Mouse (Mus musculus) hindbrain, embryonic 15.5 days (tissue): ENCODE measurements at regions not wholly inside any gene's neighbourhood (a gene's known extent, or its start where the extent isn't known, plus 50 kb on each side); places are given as distances from the start of the nearest gene placed in this dataset.

Experiments used
- ATAC-seq: fragments of 200-750 bp; cut with Nextera tagmentation; 2 replicates; pipeline ENCODE4 v1.8.0; 2017; ENCODE audit warnings: low read depth, moderate number of reproducible peaks, moderate TSS enrichment; ENCODE audit not compliant: low FRiP score
- H3K27ac ChIP-seq: fragments of 300-500 bp; sonication (generic); replicated peaks from 2 replicates; pipeline ENCODE4 v1.5.1; 2015; ENCODE audit warnings: mild to moderate bottlenecking, inconsistent platforms
- H3K27me3 ChIP-seq: fragments of 300-500 bp; sonication (generic); 2 replicates; pipeline ENCODE4 v1.6.1; 2015; ENCODE audit warnings: control low read depth, inconsistent platforms
- H3K36me3 ChIP-seq: fragments of 300-500 bp; sonication (generic); 2 replicates; pipeline ENCODE4 v1.6.1; 2015; ENCODE audit warnings: control low read depth, inconsistent platforms
- H3K4me1 ChIP-seq: fragments of 300-500 bp; sonication (generic); replicated peaks from 2 replicates; pipeline ENCODE4 v1.6.1; 2015; ENCODE audit warnings: control low read depth, inconsistent platforms
- H3K4me2 ChIP-seq: fragments of 300-500 bp; sonication (generic); 2 replicates; pipeline ENCODE4 v1.6.1; 2015; ENCODE audit warnings: moderate library complexity, mild to moderate bottlenecking, inconsistent platforms
- H3K4me3 ChIP-seq: fragments of 300-500 bp; sonication (generic); 2 replicates; pipeline ENCODE4 v1.5.1; 2015; ENCODE audit warnings: mild to moderate bottlenecking, inconsistent platforms
- H3K9ac ChIP-seq: fragments of 300-500 bp; sonication (generic); 2 replicates; pipeline ENCODE4 v1.6.1; 2015; ENCODE audit warnings: inconsistent platforms
- H3K9me3 ChIP-seq: fragments of 300-500 bp; sonication (generic); 2 replicates; pipeline ENCODE4 v1.6.1; 2016; ENCODE audit warnings: control low read depth, inconsistent platforms
- WGBS: fragments of 180-500 bp; shearing (Covaris S2); methylation state at CpG from one replicate; pipeline ENCODE4 v1.1.7; 2015; 5-methylcytosine and 5-hydroxymethylcytosine counted together

DNA sequence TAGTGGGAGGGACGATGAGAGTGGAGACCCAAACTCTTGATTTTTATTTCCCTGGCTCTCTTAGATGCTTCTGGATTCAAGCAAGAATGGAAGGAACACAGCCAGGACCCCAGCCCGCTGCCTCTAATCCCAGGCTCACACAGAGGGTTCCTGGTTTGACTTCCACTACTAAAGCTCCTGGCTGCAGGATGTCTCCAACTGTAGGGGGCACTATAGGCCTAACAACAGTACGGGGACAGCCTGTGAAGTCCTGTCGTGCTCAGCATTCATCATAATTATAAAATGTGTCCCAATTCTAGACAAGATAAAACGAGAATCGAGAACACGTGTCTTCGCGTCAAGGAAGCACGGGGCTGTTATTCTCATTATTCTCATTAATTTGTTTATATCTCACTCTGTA lies 254.3 kb upstream of the Kcnab2 start:
- Histone ChIP-seq H3K27me3 (no peaks in the 10 kb centered on the region), H3K36me3 (no peaks in the 10 kb centered on the region), H3K4me1 (no peaks in the 10 kb centered on the region; the same call in 1 of the 2 replicates), H3K4me3 (no peak overlapping the region), H3K9ac (no peak overlapping the region), H3K27ac (no peak overlapping the region), H3K4me2 (no peak overlapping the region), H3K9me3 (no peaks in the 10 kb centered on the region)
- peak; percentile 65; the same call in 1 of the 2 replicates for ATAC-seq
- 59% methylated on average over 10 of the region's 10 CpGs for WGBS

DNA sequence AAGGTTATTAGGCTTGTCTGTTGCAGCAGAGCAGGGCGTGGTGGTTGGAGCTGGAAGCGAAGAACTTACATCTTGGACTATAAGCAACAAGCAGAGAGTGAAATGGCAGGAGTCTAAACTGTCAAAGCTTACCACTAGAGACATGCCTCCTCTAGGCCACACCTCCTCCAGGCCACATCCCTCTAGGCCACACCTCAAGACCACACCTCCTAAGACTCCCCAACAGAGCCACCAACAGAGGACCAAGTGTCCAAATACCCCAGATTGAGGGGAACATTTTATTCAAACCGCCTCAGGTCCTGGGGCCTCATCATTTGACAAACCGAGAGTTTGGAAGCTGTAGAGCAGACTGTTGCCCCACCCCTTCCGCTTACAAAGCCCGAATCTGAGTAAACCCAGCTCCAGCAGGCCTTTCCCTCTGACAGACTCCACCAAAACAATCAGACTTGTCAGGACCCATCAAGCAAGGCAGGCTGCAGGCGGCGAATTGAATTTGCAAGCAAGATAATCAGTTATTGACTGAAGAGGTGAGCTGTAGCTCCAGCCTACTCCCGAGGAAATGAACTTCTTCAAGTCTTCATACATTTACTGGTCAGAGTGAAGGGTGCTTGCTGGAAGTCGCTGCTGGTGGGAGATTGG lies 253.5 kb upstream of the Kcnab2 start:
- H3K4me3 ChIP-seq: no peak overlapping the region
- 56% methylated on average over 10 of the region's 10 CpGs for WGBS
- no peak for ATAC-seq
- no peak overlapping the region for H3K9ac ChIP-seq
- no peak overlapping the region for H3K27ac ChIP-seq
- no peaks in the 10 kb centered on the region for H3K27me3 ChIP-seq
- H3K4me2 ChIP-seq: no peak overlapping the region
- no peaks in the 10 kb centered on the region for H3K36me3 ChIP-seq
- no peaks in the 10 kb centered on the region for H3K9me3 ChIP-seq
- peaks cover 2% of the 10 kb centered on the region for H3K4me1 ChIP-seq

DNA sequence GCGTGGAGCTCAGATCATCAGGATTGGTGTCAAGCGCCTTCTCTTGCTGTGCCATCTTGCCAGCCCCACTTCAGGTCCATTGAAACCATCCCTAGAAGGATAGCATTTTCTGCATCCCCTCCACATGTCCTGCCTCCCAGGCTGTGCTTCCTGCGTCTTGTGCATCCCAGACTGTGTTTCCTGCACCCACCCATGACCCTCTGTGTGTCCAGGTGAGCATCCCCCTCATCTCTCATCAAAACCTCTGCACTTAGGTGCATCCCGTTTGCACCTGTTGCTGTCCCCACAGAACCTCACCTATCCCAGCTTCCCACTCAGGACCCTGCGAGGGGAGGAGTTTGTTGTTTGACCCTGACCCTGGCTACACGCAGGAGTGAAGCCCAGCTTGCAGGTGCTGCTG lies 251.8 kb upstream of the Kcnab2 start:
- no peak for ATAC-seq
- H3K36me3 ChIP-seq: no peaks in the 10 kb centered on the region
- WGBS: 88% methylated on average over 6 of the region's 6 CpGs
- H3K27ac ChIP-seq: no peak overlapping the region
- no peaks in the 10 kb centered on the region for H3K9me3 ChIP-seq
- no peak overlapping the region for H3K4me3 ChIP-seq
- H3K4me1 ChIP-seq: peaks cover 20% of the 10 kb centered on the region
- no peak overlapping the region for H3K9ac ChIP-seq
- no peaks in the 10 kb centered on the region for H3K27me3 ChIP-seq
- H3K4me2 ChIP-seq: no peak overlapping the region

DNA sequence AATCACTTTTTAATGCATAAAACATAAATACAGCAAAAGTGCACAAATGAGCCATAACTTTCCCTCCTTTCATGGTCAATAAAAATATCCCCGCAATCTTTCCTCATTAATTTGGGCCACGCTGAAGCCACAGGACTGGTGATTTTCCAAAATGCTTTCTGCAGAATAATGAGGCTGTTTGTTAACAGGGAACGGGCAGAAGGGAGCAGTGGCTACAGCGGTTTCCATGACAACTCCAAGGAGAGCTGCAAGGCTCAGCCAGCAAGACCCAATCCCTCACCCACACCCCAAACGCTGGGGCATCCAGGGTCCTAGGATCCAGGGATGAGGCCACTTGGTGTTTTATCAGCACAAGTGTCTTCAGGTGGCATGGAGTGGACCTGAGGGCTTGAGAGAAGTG lies 248.2 kb upstream of the Kcnab2 start:
- WGBS: 22% methylated on average over 5 of the region's 5 CpGs
- Histone ChIP-seq H3K36me3 (no peaks in the 10 kb centered on the region), H3K27me3 (no peaks in the 10 kb centered on the region), H3K4me1 (peaks cover 20% of the 10 kb centered on the region), H3K4me2 (no peak overlapping the region), H3K9me3 (no peaks in the 10 kb centered on the region), H3K9ac (no peak overlapping the region), H3K4me3 (no peak overlapping the region), H3K27ac (0 out of 2 replicates have a peak overlapping the region, but pooled peaks have one; percentile 19)
- ATAC-seq: no peak

DNA sequence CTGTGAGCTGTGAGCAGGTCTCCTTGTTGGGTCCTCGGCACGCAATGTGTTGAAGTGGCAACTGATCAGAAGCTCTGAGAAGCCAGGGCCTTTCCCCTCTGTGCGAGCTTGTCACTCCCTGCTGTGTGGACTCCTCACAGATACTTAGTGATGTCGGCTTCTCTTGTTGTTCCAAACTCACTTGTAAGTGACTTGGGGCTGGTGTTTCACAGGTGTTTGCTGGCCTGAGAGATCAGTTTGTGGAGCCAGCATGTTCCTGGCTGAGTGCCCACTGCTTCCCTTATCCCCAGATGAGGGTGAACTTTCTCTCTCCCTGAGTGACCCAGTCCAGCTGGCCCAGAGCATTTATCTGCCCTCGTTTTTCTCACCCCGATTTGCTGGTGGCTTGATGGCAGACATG lies 247.8 kb upstream of the Kcnab2 start:
- Histone ChIP-seq H3K27me3 (no peaks in the 10 kb centered on the region), H3K4me1 (peaks cover 20% of the 10 kb centered on the region), H3K9ac (no peak overlapping the region), H3K4me2 (no peak overlapping the region), H3K4me3 (no peak overlapping the region), H3K27ac (0 out of 2 replicates have a peak overlapping the region, but pooled peaks have one; percentile 19), H3K36me3 (no peaks in the 10 kb centered on the region), H3K9me3 (no peaks in the 10 kb centered on the region)
- no peak for ATAC-seq
- WGBS: 33% methylated on average over 6 of the region's 6 CpGs

DNA sequence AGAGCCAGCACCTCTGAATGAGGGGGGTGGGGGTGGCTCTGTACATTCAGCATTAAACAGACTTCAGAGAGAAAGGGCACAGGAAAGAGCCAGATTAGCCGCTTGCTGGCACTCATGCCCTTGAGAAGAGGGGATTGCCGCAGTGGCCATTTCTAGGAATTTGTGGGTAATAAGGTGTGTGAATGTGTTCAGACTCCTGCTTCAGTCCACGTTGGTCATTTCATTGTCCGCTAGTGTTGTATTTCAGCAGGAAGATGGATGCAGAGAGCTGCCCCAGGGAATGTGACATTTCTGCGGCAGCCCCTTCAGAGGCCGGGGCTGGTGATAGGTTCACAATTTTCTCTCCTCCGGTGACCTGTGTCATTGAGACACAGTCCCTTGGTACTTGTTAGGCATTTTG lies 247.1 kb upstream of the Kcnab2 start:
- Histone ChIP-seq H3K4me2 (no peak overlapping the region), H3K9ac (no peak overlapping the region), H3K36me3 (no peaks in the 10 kb centered on the region), H3K27ac (no peak overlapping the region), H3K9me3 (no peaks in the 10 kb centered on the region), H3K4me1 (peaks cover 22% of the 10 kb centered on the region), H3K27me3 (no peaks in the 10 kb centered on the region), H3K4me3 (no peak overlapping the region)
- ATAC-seq: no peak
- WGBS: 68% methylated on average over 7 of the region's 7 CpGs

DNA sequence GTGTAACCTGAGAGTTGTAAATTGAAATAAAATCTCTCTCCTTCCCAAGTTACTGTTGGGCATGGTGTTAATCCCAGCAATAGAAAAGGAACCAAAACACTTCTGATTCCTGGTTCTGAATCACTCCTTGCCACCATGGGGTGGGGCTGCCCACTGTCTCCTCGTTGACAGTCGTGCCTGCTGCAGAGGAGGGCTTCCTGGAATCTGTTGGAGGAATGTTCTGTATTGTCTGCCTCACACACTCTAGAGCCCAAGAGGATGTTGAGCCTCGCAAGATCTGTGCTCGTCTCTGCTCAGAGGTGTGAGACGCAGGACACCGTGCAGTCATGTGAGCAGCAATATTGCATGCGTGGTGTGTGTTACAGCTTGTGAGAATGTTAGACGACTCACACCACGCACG lies 246.4 kb upstream of the Kcnab2 start:
- no peak for ATAC-seq
- H3K27ac ChIP-seq: no peak overlapping the region
- H3K9me3 ChIP-seq: no peaks in the 10 kb centered on the region
- peaks cover 28% of the 10 kb centered on the region for H3K4me1 ChIP-seq
- no peaks in the 10 kb centered on the region for H3K36me3 ChIP-seq
- 75% methylated on average over 10 of the region's 10 CpGs for WGBS
- H3K4me2 ChIP-seq: no peak overlapping the region
- no peak overlapping the region for H3K4me3 ChIP-seq
- no peak overlapping the region for H3K9ac ChIP-seq
- no peaks in the 10 kb centered on the region for H3K27me3 ChIP-seq

DNA sequence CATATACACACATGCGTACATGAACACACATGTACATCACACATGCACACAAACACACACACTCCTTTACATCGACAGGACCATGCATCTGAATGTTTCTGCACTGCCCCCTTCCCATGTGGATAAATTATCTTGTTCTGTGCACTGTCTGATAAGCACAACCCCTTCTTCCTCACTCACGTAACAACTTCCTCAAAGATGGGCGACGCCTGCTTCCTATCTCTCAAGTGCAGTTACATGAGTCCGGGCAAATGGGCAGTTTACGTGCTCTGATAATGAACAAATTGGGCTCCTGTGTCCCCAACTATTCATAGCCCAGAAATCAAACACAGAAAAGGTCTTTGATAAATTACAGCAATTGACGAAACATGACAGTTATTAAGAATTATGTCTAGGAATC lies 242.9 kb upstream of the Kcnab2 start:
- Histone ChIP-seq H3K9me3 (no peaks in the 10 kb centered on the region), H3K27ac (no peak overlapping the region), H3K4me3 (no peak overlapping the region), H3K4me1 (peaks cover 19% of the 10 kb centered on the region), H3K9ac (no peak overlapping the region), H3K27me3 (no peaks in the 10 kb centered on the region), H3K4me2 (no peak overlapping the region), H3K36me3 (no peaks in the 10 kb centered on the region)
- WGBS: 85% methylated on average over 8 of the region's 8 CpGs
- ATAC-seq: no peak

DNA sequence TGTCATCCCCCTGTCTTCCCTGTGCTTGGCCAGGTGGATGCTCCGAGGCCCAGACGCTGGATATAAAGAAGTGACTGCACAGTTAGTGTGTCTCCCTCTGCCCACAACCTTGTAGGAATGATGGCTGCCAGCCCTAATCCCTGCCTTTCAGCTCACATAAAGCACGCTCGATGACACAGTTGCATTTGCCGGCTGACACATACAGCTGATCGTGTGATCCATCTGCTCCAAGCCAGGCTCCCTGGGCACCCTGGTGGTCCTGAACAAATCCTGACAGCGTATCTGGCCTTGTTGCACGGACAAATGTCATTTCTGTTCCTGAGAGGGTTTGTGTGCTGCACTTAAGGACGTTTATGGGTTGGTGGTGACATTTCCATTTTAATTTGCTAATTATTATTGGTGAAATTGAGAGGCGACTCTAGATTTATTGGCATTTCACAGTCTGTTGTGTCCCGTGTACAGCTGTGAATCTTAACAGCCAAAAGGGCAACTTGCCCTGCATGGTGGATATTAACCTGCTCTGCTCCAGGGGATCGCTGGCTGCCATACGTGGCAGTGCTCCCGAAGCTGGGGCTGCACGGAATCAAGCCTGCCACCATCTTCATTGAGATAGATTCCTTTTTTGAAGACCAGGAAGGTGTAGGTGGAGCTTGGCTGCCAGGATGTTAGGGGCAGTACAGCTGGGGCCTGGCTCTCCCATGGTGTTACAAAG lies 241.9 kb upstream of the Kcnab2 start:
- Histone ChIP-seq H3K9me3 (no peaks in the 10 kb centered on the region), H3K27ac (no peak overlapping the region), H3K4me3 (no peak overlapping the region), H3K36me3 (no peaks in the 10 kb centered on the region), H3K9ac (no peak overlapping the region), H3K4me1 (peaks cover 9% of the 10 kb centered on the region), H3K4me2 (no peak overlapping the region), H3K27me3 (no peaks in the 10 kb centered on the region)
- ATAC-seq: no peak
- WGBS: 54% methylated on average over 15 of the region's 15 CpGs

DNA sequence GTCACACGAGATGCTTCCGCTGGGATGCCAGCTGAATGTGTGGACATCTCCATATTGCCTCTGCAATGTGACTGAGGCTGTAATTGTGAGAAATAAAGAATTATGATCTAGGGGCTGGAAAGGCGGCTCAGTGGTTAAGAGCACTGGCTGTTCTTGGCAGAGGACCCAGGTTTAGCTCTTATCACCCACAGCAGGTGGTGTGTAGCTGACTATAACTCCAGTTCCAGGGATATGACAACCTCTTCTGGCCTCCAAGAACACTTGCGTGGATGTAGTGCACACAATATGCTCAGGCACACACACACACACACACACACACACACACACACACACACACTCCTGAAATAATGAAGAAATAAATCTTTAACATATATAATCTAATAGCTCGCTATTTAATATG lies 232.7 kb upstream of the Kcnab2 start:
- Histone ChIP-seq H3K4me3 (no peak overlapping the region), H3K9me3 (no peaks in the 10 kb centered on the region), H3K4me1 (no peaks in the 10 kb centered on the region), H3K27ac (no peak overlapping the region), H3K9ac (no peak overlapping the region), H3K27me3 (no peaks in the 10 kb centered on the region), H3K36me3 (no peaks in the 10 kb centered on the region), H3K4me2 (no peak overlapping the region)
- 75% methylated on average over 5 of the region's 5 CpGs for WGBS
- no peak for ATAC-seq

DNA sequence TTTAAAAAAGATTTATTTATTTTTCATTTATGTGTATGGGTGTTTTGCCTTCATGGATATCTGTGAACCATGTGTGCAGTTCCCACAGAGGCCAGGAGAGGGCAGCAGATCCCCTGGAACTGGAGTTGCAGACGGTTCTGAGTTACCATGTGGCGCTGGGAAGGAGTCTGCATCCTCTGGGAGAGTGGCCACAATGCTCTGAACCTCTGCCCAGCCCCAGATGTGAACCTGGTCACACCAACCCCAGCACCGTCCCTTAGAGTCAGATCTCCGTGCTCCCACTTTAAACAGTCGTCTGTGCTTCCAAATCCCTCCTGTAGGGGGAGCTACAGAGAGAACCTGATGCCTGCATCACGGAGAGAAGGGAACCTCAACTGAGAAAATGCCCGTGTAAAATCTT lies 222.5 kb upstream of the Kcnab2 start:
- WGBS: 78% methylated on average over 7 of the region's 7 CpGs
- Histone ChIP-seq H3K4me2 (no peak overlapping the region), H3K4me3 (no peak overlapping the region), H3K27me3 (no peaks in the 10 kb centered on the region), H3K27ac (no peak overlapping the region), H3K9ac (no peak overlapping the region), H3K36me3 (no peaks in the 10 kb centered on the region), H3K4me1 (peaks cover 26% of the 10 kb centered on the region), H3K9me3 (no peaks in the 10 kb centered on the region)
- ATAC-seq: no peak

DNA sequence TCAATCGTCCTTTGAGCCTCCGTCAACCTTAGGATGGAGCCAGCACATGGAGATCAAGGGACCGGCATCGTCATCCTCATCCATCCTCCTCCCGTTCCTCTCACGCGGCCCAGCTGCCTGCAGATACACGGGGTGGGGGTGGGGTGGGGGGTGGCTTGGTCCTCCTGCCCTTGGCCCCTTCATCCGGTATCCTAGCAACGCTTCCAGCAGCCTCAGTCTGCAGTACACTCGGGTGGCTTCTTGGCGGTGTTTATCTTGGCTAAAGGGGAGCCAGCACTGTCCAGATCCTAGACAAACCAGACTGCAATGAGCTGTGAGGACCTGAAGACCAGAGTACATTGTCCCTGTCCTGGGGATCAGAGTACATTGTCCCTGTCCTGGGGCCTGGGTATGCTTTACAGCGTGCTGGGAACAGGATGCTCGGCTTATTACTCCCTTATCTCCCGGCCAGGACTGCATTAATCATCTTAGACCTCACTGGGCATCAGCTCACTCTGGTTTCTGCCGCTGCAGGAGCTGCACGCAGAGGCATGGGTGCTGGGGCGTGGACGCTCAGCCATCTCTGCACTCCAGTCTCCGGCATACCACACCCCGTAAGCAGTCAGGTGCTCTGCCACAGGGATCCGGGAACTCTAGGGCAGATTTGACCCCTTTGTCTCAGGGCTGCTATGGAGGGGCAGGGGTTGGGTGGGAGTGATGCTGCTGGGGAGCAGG lies 219.7 kb upstream of the Kcnab2 start:
- Histone ChIP-seq H3K36me3 (no peaks in the 10 kb centered on the region), H3K9me3 (no peaks in the 10 kb centered on the region), H3K9ac (0 out of 2 replicates have a peak overlapping the region, but pooled peaks have one; percentile 2), H3K27ac (peak overlapping the region; percentile 70), H3K4me3 (no peak overlapping the region), H3K27me3 (no peaks in the 10 kb centered on the region), H3K4me2 (peak overlapping the region; percentile 28), H3K4me1 (peaks cover 32% of the 10 kb centered on the region)
- peak; percentile 90 for ATAC-seq
- WGBS: 16% methylated on average over 22 of the region's 22 CpGs
